Mouse (Mus musculus) heart, adult 11 months (tissue): ENCODE measurements around the gene Usp38.
"Not testable (repeated sequence)": the region's sequence is repeated elsewhere in the genome, so short reads cannot be mapped to it uniquely, and the experiment has no call there.

Source experiments
- DNase-seq: peaks from one replicate; pipeline ENCODE4 v3.0.0; 2022

Gene Usp38

DNA sequence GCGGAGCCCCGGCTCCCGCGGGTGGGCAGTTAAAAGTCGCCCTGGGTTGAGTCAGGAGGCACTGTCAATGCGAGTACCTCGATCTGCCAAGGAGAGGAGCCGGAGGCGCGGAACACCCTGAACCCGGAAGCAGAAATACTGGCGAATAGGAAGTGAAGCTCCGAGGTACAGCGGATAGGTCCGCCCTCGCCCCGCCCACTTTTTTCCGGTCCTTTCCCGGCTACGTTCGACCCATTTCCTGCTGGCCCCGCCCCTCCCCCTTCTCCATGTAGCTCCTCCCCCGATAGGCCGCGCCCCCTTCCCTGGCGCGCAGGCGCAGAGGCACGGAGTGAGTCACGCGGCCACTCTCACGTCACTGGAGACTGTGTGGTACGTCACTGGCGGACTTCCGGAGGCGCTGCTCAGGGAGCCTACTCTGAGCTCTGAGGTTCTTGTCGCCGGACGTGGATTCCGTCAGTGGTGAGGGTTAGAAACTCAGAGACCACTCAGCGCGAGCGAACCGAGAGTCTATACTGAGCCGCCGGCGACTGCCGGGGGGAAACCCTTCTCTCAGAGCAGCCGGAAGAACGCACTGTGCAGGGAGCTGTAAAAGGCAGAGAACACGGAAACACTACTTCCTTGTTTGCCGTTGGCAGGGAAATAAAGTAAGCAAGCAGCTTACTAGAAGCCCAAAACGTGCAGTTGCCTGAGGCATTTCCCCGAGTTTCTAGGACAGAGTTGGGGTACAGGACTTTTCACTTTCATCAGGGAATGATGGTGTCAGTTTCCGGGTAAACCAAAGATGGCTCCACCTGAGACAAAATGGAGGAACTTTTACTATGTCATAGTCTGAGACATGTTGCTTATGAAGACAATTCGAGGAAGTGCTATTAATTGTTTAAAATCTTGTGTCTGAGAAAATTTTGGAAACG, at the start of gene Usp38:
Usp38 (minus strand) TSS at position 140 of the 911 bp plus-strand sequence.
- peak; percentile 100 for DNase-seq

DNA sequence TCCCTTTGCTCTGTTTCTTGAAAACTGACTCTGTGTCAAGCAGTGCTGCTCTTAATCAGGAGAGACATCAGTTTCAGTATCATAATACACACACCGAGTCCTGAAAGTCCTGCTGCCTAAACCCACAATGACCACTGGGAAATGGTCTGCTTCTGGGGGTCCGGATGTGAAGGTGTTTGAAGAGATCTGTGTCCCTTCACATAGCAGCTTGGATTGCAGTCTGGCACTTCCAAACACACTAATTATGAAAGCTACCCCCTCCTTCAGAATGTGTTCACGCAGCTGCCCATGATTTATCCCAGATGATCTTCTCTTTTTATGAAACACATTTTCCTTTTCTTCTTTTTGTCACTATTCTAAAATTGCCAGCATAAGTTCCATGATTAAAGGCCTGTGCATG, 47.8 kb upstream of the Usp38 start:
- no peak for DNase-seq

DNA sequence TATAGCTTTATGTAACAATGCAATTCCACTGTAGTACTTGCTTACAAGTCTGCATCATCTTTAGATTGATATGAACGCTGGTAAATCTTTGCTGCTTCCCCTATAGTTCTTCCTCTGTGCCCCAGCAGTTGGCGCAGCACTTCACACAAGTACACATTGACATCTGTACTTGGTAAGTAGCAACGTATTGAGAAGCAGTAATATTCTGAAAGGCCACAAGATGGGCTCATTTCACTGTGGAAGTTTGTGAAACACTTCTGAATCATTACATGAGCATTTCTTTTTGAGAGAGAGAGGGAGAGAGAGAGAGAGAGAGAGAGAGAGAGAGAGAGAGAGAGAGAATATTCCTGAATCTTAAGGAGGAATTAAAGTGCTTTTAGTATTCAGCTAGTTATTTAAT, 47.2 kb upstream of the Usp38 start:
- no peak for DNase-seq

DNA sequence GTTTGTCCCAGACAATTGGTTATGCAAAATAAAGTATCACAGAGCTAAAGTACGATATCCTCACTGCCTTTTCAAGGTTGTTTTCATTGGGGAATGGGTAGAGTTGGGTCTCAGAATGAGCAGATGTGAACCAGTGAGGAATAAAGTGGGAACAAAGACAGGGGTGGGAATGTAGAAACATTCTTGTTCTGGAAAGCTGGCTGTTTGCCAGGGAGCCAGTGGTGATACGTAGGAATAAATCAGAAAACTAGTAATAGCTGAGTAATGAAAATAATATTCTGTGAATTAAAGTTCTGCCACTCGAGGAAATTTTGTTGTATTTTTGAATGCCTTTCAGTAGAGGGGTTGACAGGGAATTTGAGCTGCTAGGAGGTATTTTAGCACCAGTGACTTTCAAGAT, 29.5 kb upstream of the Usp38 start:
- DNase-seq, result no peak

DNA sequence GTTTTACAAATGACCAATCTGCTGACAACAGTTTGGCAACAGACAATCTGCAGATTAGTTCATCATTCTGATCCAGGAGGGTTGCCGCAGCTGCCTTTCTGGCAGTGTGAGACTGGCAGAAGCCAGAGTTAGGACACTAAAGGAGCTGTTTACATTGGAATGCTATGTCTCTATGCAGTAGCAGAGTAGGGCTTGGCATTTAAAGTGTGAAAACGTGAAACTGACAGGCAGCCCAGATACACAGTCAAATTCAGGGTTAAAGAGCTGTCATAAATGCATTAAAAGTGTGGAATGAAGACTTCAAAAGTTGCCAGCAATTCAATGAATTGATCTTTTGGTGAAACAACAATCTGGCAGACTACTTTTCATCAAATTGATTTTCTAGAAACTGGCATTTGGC, 13.3 kb upstream of the Usp38 start:
- no peak for DNase-seq

DNA sequence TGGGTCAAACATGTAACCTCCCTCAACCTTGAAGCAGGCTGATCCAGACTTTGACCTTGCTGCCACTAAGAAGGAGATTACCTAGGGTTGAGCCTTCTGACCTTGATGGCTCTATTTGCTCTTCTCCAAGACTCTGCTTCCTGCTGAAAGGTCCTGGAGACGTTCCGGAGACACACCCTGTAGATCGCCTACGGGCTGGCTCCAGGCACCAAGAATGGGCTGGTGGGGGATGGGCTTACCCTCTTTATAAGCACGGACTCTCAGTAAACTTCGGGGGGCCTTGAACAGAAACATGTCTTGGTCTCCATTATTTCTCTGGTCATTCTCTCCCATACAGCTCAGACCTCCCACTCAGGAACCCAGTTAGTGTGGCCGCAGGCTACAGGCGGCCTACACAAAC, 2.8 kb upstream of the Usp38 start:
- DNase-seq, result not testable (repeated sequence)

DNA sequence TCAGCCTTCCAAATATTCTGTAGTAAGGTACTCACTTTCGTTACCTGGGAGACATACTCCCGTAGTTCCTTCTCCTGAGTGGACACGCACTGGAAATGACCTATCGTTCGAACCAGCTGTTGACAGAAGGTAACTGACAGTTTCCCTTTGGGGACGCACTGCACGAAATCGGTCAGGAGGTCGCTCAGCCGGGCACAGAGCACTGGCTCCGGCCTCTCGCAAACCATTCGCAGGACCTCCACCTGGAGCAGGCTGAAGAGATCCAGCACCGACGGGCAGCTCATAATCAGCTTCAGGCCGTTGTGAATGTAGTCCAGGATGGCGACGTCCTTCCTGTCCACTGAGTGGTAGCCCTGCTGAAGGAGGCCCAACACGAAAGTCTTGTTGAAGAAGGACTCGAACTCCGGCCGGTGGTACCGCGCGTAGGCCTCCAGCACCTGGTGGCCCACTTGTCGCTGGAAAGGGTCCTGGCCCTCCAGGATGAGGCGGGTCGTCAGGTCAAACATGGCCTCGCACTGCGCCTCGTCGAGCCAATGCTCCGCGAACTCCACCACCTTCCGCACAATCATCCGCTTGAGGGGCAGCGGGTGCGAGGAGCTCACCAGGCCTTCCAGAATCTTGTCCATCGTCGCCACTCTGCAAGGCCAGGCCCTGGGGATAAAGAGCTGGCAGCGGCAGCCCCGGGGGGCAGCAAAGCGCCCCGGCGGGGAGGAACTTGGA, 757 bp downstream of the Usp38 start:
- peak; percentile 92 for DNase-seq

DNA sequence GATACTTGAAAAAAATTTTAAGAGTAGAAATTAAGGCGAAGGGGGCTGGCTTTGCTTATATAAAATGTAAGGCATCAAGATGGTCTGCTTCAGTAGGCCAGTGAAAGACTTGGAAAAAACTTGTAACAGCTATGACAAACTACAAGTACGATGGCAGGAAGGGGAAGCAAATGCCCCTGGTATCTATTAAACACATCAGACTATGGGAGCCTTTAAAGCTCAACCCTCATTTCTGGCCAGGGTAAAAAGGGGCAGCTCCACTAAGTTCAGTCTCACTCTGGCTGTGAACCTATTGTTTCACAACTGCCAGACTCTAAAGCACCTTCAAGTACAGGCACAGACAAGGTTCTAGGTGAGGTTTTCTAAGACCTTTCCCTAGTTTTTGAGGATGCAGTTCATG, 2.0 kb downstream of the Usp38 start:
- DNase-seq, result no peak

DNA sequence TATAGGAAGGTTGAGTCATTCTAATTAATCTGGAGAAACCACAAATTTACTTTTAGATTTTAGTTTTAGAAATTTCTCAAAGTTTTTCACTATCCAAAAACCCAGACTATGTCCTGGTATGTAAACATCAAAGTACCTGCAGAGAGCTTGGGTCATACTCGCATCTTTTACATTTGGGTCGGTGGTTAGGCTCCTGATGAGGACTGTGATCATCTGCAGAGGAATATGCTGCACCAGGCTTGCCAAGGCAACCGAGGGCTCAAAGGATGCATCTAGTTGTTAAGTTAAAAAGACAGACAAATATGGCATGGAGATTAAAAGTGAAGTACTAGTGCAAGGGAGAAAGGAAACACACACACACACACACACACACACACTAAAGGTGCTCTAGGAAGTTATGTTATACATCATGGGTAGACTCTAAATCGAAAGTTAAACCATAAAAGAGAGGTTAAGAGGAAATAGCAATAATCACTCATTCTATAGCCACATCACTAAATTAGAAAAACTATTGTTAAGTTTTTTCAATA, 2.6 kb downstream of the Usp38 start:
- no peak for DNase-seq

DNA sequence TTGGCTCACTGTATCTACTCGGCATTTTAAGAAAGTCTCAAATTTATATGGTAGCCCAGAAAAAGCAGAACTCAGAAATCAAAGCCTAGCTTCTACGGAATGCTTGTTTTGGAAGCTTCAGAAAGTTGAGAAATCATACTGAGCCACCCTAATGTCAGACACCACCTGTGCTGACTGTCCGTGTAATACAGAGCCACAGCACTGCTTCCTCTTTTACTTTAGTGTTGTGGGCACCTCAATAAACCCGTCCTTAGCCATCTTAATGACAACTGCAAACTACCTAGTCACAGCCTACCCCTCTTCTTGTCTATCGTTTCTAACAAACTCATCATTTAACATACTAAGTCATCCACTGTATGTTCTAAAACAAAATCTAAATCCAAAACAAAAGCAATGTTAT, 4.3 kb downstream of the Usp38 start:
- no peak for DNase-seq

DNA sequence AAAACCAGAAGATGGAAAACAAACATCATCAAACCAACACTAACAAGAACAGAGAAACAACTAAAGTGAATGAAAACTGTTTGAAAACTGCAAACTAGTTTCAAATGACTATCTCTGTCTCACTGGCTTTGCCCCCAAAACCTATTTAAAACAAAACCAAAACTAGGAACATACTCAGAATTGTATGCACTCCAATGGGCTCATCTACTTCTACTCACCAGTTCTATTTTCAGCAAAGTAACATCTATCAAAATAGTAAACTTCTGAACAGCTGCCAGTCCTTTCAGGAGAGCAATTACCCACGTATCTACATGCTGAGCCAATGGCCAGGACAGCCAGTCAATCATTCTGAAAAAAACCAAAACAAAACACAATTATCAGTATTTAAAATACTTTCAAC, 9.6 kb downstream of the Usp38 start:
- no peak for DNase-seq

DNA sequence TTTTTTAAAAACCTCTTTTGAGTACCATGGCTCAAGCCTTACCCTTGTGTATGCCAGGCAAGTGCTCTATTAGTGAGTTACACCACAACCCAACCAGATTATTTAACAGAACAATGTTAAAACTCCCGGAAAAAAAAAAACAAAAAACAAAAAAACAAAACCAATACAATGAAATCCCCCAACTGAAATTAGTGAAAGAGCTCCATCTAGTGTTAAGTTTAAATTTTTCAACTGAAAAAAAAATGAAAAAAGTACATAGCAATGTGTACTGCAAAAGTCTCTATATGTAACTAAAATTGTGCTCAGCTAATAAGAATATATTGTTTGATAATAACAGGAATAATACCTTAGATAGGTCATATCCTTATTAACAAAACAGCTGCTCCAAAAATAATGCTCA, 18.1 kb downstream of the Usp38 start:
- no peak for DNase-seq

DNA sequence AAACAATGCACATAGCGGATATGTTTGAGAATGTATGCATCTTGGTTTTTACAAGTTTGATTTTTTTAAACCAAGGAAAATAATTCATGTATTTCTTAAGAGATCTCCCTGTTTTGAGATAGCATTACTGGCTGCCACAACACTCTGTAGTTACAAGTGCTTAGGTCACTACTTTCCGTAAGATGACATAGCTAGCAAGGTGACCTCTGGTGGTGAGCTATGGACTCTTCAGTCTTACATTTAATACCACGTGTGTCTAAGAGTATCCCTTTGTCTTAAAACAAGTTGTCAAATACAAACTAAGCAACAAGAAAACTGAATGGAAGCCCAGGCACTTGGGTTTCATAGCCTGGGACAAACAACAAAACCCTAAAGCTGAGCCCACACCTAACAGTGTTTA, 22.8 kb downstream of the Usp38 start:
- DNase-seq, result peak; percentile 85

DNA sequence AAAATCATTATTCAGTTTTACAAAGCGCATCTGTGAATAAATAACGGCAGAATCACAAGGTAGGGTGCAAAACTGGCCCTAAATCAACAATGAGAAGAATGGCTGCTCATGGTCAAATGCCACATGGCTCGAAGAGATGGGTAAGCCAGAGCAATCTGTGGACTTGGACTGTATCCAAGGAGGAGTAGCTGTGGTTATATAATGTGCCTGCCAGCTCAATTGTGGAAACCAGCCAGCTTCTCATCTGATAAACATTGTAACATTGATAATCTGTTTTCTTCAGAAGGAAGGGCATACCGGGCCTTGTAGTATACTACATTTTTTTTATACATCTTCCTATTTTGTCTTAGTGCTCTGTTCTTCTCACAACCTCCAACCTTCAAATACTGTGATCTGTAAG, 31.9 kb downstream of the Usp38 start:
- peak; percentile 27 for DNase-seq

DNA sequence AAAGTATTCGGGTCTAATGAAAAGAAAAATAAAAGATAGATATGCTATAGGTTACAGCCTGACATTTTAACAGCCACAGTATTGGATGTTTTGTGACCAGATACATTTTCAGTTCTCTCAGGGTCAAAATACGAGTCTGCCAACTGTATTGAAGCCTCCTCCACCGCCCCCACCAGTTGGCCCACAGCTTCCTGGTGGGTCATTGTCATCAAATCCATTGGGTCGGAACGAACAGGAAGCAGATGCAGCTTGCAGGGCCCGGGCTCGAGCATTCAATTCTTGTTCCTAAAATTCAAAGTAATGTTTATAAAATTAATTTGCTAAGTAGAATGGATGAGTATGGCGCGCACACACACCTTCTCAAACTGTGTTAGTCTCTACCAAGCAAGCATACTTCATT, 33.0 kb downstream of the Usp38 start:
- DNase-seq, result no peak

DNA sequence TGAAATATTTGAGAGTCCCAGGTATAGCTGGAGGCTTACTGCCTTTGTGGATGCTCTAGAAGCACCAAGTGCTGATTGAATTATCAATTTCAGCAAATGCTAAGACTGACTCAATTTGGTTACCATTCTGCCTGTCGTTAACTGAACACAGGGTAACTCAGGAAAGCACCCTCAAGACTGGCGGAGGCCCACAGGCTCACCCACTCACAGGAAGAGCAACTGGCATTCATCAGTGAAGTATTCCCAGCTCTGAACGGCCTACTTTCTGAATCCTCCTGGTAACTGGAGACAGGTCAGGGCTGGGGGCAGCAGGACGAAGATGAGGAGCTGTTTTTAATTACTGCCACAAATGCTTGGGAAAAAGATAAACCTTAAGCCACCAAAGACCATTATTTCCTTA, 34.7 kb downstream of the Usp38 start:
- peak; percentile 79 for DNase-seq

DNA sequence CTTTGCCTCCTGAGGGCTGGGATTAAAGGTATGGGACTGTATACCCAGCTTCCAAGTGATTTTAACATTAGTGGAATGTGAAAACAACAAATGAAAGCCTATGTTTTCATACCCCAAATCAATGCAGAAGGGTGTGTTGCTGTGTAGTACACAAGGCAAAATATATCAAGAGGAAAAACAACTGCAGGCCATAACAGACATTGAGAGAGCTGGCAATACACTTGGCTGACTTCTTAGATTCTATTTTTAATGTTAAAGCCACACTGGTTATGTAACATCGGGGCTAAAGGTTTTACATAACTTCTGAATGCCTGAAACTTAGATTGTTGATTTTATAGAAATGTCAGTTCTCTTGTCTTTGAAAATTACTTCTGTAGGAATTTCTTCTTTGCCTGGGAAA, 37.5 kb downstream of the Usp38 start:
- no peak for DNase-seq

DNA sequence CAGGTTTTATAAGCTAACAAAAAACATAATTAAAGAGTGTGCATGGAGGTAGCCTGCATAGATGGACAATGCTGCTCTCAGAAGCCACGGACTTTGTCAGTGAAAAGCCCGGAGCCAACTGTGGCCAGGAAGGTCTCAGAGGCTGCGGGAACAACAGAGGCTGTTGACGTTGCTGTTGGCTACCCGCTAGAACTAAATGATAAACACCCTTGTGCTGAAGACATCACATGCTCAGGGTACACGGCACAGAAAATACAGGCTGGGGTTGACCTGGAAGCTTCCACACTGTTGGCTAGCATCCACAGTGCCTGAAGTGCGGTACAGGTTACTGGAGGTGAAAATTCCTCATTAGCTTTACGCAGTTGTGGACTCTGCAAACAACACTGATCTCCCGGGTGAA, 43.6 kb downstream of the Usp38 start:
- peak; percentile 92 for DNase-seq

DNA sequence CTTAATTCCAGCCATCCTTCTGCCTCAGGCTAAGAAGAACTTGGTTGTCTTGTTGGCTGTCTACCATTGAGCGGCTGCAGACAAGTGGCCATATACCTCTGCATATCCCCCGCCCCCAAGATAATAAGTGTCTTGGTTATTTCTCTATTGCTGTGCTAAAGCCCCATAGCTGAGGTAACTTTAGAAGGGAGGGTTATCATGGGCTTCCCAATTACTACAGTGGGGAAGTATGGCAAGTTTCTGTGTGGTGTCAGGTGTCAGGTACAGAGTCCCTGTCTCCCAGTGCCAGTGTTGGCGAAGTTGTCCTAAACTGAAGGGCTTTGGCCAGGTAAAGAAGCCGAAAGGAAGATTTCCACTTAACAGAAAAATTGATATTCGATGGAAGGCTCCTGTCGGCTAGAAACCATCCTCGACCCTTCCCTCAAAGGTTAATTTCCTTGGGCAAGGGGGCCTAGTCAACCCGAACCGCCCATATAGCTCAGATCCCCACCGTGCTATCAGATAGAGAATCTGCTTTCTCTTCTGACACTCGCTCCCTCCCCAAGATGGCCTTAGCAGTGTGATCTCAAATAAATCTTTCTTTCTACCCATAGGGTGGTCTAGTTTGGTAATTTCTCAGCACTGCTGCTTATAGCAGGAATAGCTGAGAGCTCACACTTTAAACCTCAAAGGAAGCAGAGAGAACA, 44.6 kb downstream of the Usp38 start:
- peak; percentile 76 for DNase-seq

DNA sequence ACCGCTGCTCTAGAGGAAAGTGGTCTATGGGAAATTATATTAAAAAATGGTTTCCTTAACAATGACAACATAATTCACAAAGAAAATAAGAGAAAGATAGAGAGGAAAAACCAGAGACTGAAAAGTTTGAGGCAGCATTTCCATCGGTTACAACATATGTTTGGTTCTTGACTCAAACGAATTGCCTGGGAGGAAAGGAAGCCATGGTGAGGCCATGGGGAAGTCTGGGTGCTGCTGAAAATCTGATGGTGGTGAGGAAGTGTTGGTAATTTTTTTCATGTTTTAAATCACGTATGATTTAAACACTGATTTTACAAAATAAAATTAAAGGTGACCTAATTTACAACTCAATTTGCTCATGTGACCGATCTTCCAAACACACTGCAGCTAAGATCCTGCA, 45.3 kb downstream of the Usp38 start:
- DNase-seq, result peak; percentile 41

DNA sequence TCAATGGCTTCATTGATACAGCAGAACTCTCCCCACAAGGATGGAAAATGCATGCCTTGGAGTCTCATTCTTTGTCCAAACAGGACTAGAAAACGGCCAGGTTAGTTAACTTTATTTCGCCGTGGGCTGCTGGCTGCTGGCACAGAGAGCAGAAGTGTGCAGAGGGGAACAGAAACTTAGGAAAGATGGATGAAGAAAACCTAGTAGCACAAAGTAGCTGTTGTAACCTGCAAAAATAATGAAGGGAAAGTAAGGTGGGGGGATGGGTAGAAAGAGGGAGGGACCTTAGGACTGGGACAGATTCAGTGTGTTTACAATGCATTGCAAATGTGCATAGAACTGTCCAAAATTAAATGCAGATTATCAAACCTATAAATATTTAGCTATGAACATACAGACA, 51.6 kb downstream of the Usp38 start:
- DNase-seq, result no peak

DNA sequence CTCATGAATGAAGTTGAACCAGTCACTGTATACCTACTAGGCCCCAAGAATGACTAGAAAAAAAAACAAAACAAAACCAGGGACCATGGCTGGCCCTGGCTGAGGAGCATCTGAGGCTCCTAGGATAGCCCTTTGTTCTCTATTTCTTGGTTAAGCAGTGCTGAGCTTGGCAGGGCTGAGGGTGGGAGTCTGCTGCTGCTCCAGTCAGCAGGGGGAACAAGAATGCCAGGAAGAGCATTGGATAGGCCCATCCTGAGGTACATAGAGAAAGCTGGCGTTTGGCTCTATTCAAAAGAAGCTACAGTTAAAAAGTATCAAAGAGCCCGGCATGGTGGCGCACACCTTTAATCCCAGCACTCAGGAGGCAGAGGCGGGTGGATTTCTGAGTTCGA, 52.1 kb downstream of the Usp38 start:
- DNase-seq, result peak; percentile 35

DNA sequence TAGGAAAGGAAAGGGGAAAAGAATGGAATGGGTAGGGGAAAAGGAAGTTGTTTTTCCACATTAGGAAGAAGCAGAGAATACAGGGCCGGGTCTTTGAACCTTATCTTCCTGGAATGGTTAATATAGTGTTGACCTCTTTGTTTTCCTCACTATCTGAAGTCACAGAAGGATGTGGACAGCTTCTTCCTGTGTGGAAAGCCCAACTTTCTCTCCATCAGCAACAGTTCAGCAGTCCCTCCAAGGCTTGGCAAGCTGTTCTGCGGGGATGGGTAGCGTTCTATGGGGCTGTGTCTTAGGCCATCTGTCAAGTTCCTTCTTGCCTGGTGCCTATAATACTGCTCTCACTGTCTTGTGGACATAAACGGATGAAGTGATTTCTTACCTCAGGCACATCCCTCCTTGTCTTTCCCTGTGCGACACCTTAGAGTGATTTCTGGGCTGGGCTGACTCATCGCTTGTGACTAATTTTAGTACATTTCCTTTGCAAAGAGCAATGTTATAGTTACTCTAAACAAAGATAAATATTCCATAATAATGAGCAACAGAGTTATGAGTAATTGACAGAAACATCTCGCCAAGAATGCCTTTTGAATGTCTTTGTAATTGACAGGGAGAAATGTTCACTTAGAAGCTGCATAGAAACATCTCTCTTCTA, 52.7 kb downstream of the Usp38 start:
- DNase-seq, result peak; percentile 90
